Mouse (Mus musculus): ENCODE results near the gene Sirpa.

- TF ChIP-seq CTCF (conservative IDR thresholded peaks at IDR 0.05; ENCODE audit: low read length) (no peak), POU5F1 (IDR thresholded peaks at IDR 0.05; ENCODE audit: borderline replicate concordance, low read length) (no peak)
Measured at GRCm38 (mm10) chr2:129544919-129545318, 47.7 kb upstream of the Sirpa start.
